Mouse (Mus musculus): ENCODE measurements around the gene Ddx39. TPM values are rescaled to one million over a fixed set of nuclear protein-coding genes. Genes with fewer than 3 reads are reported as not detected.

Ddx39 gene
- polyA plus RNA-seq, 1 experiment from 2014 or later = 53.9 TPM

DNA sequence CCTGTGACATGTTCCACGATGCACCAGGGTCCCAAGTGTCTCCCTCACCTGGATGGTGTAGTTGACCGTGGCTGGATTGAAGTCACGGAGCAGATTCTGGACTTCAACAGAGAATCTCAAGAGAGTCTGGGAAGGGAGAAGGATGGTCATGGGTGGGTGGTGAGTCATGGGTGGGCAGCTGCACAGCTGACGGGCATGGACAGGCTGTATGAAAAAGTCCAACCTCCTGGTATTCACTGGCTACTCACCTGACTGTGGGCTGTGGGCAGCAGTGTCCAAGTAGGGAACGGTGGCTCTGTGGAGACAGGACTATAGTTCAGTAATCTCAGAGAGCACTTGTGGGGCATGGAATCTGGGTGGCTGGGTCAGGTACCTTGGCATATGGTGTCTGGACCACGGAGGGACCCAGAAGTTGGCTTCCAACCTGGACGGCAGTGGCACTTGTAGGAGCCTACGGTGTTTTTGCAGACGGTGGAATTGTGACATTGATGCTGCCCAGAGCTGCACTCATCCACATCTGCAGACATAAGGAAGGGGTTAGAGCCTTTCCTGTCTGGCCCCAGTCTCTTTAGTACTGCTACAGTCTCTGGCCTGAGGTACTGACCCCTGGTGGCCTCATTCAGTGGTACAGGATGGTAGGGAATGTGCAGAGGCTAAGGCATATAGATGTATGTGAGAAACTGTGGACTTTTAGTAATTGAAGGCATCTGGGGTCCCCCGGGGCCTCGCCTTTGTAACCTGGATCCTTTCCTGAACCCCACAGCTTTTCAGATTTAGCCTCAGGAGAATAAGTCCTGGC, 14.2 kb downstream of the Ddx39 start:
- H3K4me2 ChIP-seq (replicated peaks; ENCODE audit: low read depth, low read length) = no peak overlapping the region
- H3K9me3 ChIP-seq (ENCODE audit: low read length) = no peaks in the 10 kb centered on the region
- DNase-seq (ENCODE audit: low spot score) (peak; percentile 53), ATAC-seq (0 out of 2 replicates have a peak, but pooled peaks have one; percentile 27)
- no peak overlapping the region for H3K27ac ChIP-seq (ENCODE audit: low read length)
- H3K4me1 ChIP-seq (ENCODE audit: insufficient read depth, low read depth, low read length) = no peaks in the 10 kb centered on the region
- H3K27me3 ChIP-seq (replicated peaks; ENCODE audit: insufficient read depth, low read length) = no peaks in the 10 kb centered on the region
- TF ChIP-seq CTCF (IDR thresholded peaks at IDR 0.05) = peak; percentile 79
- TF ChIP-seq EP300 (IDR thresholded peaks at IDR 0.05) = no peak
- no peak overlapping the region for H3K4me3 ChIP-seq (ENCODE audit: low read depth, low read length)
- peaks cover 61% of the 10 kb centered on the region for H3K36me3 ChIP-seq (ENCODE audit: insufficient read depth, low read length)
- no peak overlapping the region for H3K9ac ChIP-seq (replicated peaks; ENCODE audit: low read depth)
- 79% methylated on average over 11 of the region's 11 CpGs for WGBS

DNA sequence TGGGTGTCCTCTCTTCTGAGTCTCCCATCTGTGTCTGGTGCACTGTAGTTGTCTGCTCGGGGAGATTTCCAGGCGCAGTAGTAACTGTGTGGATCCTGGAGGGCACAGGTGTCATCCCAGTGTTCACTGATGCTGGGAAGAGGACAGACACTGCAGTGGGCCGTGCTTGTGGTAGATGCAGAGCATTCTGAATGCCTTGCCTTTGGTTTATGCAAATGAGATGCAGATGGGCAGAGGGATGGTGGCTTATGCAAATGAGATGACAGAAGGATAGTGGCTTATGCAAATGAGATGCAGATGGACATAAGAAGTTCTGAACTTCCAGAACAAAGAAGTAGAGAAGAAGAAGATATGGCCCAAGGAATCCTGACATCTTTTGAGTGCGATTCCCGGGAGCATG, 16.9 kb downstream of the Ddx39 start:
- Histone ChIP-seq H3K36me3 (ENCODE audit: insufficient read depth, low read length) (peaks cover 45% of the 10 kb centered on the region; the same call in 1 of the 2 replicates), H3K27ac (ENCODE audit: low read length) (no peak overlapping the region), H3K27me3 (replicated peaks; ENCODE audit: insufficient read depth, low read length) (no peaks in the 10 kb centered on the region), H3K9me3 (ENCODE audit: low read length) (no peaks in the 10 kb centered on the region), H3K4me1 (ENCODE audit: insufficient read depth, low read depth, low read length) (no peaks in the 10 kb centered on the region), H3K4me3 (ENCODE audit: low read depth, low read length) (no peak overlapping the region), H3K4me2 (replicated peaks; ENCODE audit: low read depth, low read length) (no peak overlapping the region), H3K9ac (replicated peaks; ENCODE audit: low read depth) (no peak overlapping the region)
- ATAC-seq = no peak
- TF ChIP-seq EP300 (IDR thresholded peaks at IDR 0.05) = no peak
- no peak for TF ChIP-seq CTCF (IDR thresholded peaks at IDR 0.05)
- 74% methylated on average over 5 of the region's 5 CpGs for WGBS
- DNase-seq (ENCODE audit: low spot score) = no peak

- DNase-seq (ENCODE audit: low spot score) (no peak), ATAC-seq (no peak)
- H3K27me3 ChIP-seq (replicated peaks; ENCODE audit: insufficient read depth, low read length) = no peaks in the 10 kb centered on the region
- H3K36me3 ChIP-seq (ENCODE audit: insufficient read depth, low read length) = peaks cover 43% of the 10 kb centered on the region; the same call in 1 of the 2 replicates
- no peak overlapping the region for H3K4me3 ChIP-seq (ENCODE audit: low read depth, low read length)
- no peak overlapping the region for H3K9ac ChIP-seq (replicated peaks; ENCODE audit: low read depth)
- no peak overlapping the region for H3K4me2 ChIP-seq (replicated peaks; ENCODE audit: low read depth, low read length)
- no peaks in the 10 kb centered on the region for H3K4me1 ChIP-seq (ENCODE audit: insufficient read depth, low read depth, low read length)
- TF ChIP-seq CTCF (IDR thresholded peaks at IDR 0.05) (no peak), EP300 (IDR thresholded peaks at IDR 0.05) (no peak)
- no peaks in the 10 kb centered on the region for H3K9me3 ChIP-seq (ENCODE audit: low read length)
- no peak overlapping the region for H3K27ac ChIP-seq (ENCODE audit: low read length)
- 60% methylated on average over 6 of the region's 6 CpGs for WGBS
Observed at GRCm38 (mm10) chr8:83732919-83733318, 17.9 kb downstream of the Ddx39 start.

DNA sequence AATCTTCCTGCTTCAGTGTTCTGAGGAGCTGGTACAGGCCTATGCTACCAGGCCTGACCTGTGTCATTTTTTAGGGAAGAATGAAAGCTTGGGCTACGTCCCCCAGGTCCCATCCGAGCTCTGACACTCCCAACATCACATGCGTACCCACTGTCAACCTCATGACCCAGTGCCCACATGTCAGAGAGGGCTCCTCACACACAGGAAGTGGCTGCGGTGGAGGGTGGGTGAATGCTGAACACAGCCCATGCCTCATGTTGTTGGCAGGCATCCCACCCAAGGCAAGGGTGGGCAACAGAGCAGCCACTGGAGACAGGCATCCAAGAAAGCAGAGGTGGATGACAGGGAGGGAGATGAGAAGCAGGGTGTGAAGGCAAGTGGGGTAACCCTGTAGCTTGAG, 21.7 kb downstream of the Ddx39 start:
- no peak for TF ChIP-seq CTCF (IDR thresholded peaks at IDR 0.05)
- no peak for TF ChIP-seq EP300 (IDR thresholded peaks at IDR 0.05)
- Histone ChIP-seq H3K4me2 (replicated peaks; ENCODE audit: low read depth, low read length) (peak overlapping the region; percentile 86), H3K9me3 (ENCODE audit: low read length) (no peaks in the 10 kb centered on the region), H3K4me1 (ENCODE audit: insufficient read depth, low read depth, low read length) (peaks cover 3% of the 10 kb centered on the region; the same call in 1 of the 2 replicates), H3K9ac (replicated peaks; ENCODE audit: low read depth) (no peak overlapping the region), H3K27ac (ENCODE audit: low read length) (no peak overlapping the region), H3K4me3 (ENCODE audit: low read depth, low read length) (no peak overlapping the region), H3K36me3 (ENCODE audit: insufficient read depth, low read length) (peaks cover 13% of the 10 kb centered on the region; the same call in 1 of the 2 replicates), H3K27me3 (replicated peaks; ENCODE audit: insufficient read depth, low read length) (no peaks in the 10 kb centered on the region)
- ATAC-seq (no peak), DNase-seq (ENCODE audit: low spot score) (no peak)
- WGBS = 66% methylated on average over 4 of the region's 4 CpGs

GRCm38 (mm10) chr8:83737346-83737745, 22.4 kb downstream of the Ddx39 start:
- Histone ChIP-seq H3K4me1 (ENCODE audit: insufficient read depth, low read depth, low read length) (peaks cover 3% of the 10 kb centered on the region; the same call in 1 of the 2 replicates), H3K4me3 (ENCODE audit: low read depth, low read length) (peak overlapping the region; percentile 67; the same call in 1 of the 2 replicates)
- WGBS = 92% methylated on average over 4 of the region's 4 CpGs

DNA sequence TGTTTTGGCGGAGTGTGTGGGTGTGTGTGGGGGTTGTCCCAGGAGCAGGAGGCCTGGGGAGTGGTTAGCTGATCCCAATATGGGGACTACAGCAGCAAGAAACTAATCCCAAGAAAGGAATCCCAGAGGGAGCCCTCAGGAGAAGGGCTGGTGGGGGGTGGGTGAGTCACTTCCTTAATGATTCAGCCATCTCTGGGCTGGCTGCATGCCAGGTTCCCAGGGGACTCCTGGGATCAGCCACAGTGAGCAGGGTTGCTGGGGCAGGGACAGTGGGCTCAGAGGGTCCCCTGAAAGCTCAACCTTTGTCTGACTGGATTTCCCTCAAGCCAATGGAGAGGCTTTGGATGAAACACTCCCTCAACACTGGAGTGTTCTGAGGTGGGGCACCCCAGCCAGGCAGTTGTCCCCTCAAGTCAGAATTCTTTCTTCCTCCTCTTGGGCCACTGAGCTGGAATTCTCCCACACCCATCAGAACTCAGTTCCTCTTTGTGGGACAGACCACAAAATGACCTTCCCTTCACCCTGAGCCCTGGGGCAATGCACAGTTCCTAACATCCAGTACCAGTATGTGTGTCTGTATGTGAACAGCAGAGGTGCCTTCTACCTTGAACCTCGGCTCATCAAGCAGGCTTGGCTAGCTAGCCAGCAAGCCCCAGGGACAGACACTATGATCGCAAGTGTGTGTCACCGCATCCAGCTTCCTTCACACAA, 23.0 kb downstream of the Ddx39 start:
- WGBS = 52% methylated on average over 4 of the region's 4 CpGs
- DNase-seq (ENCODE audit: low spot score) (peak; percentile 75), ATAC-seq (peak; percentile 46)

More at GRCm38 (mm10) chr8:83737346-83737745, 22.4 kb downstream of the Ddx39 start:
- Histone ChIP-seq H3K36me3 (ENCODE audit: insufficient read depth, low read length) (peaks cover 10% of the 10 kb centered on the region; the same call in 1 of the 2 replicates), H3K4me2 (replicated peaks; ENCODE audit: low read depth, low read length) (peak overlapping the region; percentile 86), H3K27me3 (replicated peaks; ENCODE audit: insufficient read depth, low read length) (no peaks in the 10 kb centered on the region), H3K9ac (replicated peaks; ENCODE audit: low read depth) (no peak overlapping the region), H3K9me3 (ENCODE audit: low read length) (no peaks in the 10 kb centered on the region), H3K27ac (ENCODE audit: low read length) (0 out of 2 replicates have a peak overlapping the region, but pooled peaks have one; percentile 71)
- no peak for DNase-seq (ENCODE audit: low spot score)
- ATAC-seq = no peak
- TF ChIP-seq CTCF (IDR thresholded peaks at IDR 0.05) = peak; percentile 46
- no peak for TF ChIP-seq EP300 (IDR thresholded peaks at IDR 0.05)

More for the DNA sequence above, 23.0 kb downstream of the Ddx39 start:
- peak overlapping the region; percentile 13 for H3K9ac ChIP-seq (replicated peaks; ENCODE audit: low read depth)
- no peaks in the 10 kb centered on the region for H3K27me3 ChIP-seq (replicated peaks; ENCODE audit: insufficient read depth, low read length)
- peak overlapping the region; percentile 86 for H3K4me2 ChIP-seq (replicated peaks; ENCODE audit: low read depth, low read length)
- peaks cover 10% of the 10 kb centered on the region; the same call in 1 of the 2 replicates for H3K36me3 ChIP-seq (ENCODE audit: insufficient read depth, low read length)
- H3K27ac ChIP-seq (ENCODE audit: low read length) = peak overlapping the region; percentile 71
- H3K4me3 ChIP-seq (ENCODE audit: low read depth, low read length) = peak overlapping the region; percentile 67
- H3K4me1 ChIP-seq (ENCODE audit: insufficient read depth, low read depth, low read length) = peaks cover 3% of the 10 kb centered on the region; the same call in 1 of the 2 replicates
- TF ChIP-seq EP300 (IDR thresholded peaks at IDR 0.05) (peak; percentile 53), CTCF (IDR thresholded peaks at IDR 0.05) (no peak)
- H3K9me3 ChIP-seq (ENCODE audit: low read length) = no peaks in the 10 kb centered on the region
